Mouse (Mus musculus): ENCODE results near the gene Zfp213. TPM values are rescaled to one million over a fixed set of nuclear protein-coding genes. Genes with fewer than 3 reads are reported as not detected.

Gene Zfp213
- 17.0 and 18.0 TPM in 2 replicates for polyA plus RNA-seq (2015; fragmentation: Nextera tagmentation; extraction: Ambion mirVana)

DNA sequence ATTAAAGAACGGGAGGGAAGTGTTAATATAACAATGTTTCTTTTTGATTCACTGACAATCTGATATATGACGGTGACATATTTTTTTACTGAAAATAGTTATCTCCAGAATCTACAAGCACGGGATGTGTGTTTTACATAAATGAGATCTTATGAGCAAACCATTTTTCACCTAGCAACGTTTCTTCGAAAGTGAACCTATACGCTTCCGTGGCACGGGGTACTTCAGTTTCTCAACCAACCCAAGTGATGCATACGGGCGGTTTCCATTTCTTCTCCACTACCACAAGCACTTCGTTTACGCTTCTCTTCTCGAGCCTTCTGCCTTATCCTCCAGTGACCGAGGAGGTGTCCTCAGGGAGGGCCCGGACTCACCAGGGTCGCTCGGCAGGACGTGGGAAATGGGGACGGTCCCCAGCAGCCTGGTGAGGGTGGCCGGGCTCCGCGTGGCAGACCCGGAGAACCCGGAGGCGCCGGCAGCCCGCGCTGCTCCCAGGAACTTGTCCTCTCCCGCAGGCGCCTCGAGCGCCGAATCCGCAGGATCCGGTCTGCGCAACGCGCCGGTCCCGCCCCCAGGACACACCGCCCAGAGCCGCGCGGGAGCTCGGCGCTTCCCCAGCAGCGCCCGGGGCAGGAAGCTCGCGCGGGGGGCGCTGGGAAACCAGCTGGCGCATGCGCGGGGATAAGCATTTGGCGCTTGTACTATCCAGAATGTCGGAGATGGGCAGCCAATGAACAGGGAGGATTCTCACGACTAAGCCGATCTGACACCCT, at the start of gene Zfp213:
TSS of gene Zfp213 (minus strand) at position 644 of the 773 bp plus-strand sequence.
- H3K36me3 ChIP-seq (ENCODE audit: control insufficient read depth, insufficient read depth, low read length): peaks cover 15% of the 10 kb centered on the region
- peak within 1 kb of the TSS; percentile 90 for H3K4me3 ChIP-seq (ENCODE audit: low read length)
- ATAC-seq: peak; percentile 97
- H3K9ac ChIP-seq (ENCODE audit: low read depth, low read length): peak within 1 kb of the TSS; percentile 95
- H3K4me2 ChIP-seq (ENCODE audit: low read length): peak within 1 kb of the TSS; percentile 92
- peaks cover 14% of the 10 kb centered on the region for H3K4me1 ChIP-seq (ENCODE audit: control insufficient read depth, insufficient read depth, low read depth, low read length)
- peak within 1 kb of the TSS; percentile 96 for H3K27ac ChIP-seq (ENCODE audit: low read depth, low read length)
- no peaks in the 10 kb centered on the region for H3K27me3 ChIP-seq (replicated peaks; ENCODE audit: control insufficient read depth, insufficient read depth, low read length)
- under 1% methylated on average over 59 of the region's 59 CpGs for WGBS
- H3K9me3 ChIP-seq (ENCODE audit: control insufficient read depth, low read length): no peaks in the 10 kb centered on the region

DNA sequence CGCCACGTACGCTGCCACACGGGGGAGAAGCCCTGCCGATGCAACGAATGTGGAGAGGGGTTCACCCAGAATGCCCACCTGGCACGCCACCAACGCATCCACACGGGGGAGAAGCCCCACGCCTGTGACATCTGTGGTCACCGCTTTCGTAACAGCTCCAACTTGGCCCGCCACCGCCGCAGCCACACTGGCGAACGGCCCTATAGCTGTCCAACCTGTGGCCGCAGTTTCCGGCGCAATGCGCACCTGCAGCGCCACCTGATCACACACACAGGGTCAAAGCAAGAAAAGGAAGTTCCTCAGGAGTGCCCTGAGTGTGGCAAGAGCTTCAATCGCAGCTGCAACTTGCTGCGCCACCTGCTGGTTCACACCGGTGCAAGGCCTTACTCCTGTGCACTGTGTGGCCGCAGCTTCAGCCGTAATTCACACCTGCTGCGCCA, 46.3 kb upstream of the Zfp213 start:
- no peaks in the 10 kb centered on the region for H3K36me3 ChIP-seq (ENCODE audit: control insufficient read depth, insufficient read depth, low read length)
- no peak overlapping the region for H3K27ac ChIP-seq (ENCODE audit: low read depth, low read length)
- H3K9ac ChIP-seq (ENCODE audit: low read depth, low read length): no peak overlapping the region
- ATAC-seq: no peak
- no peak overlapping the region for H3K4me3 ChIP-seq (ENCODE audit: low read length)
- H3K4me1 ChIP-seq (ENCODE audit: control insufficient read depth, insufficient read depth, low read depth, low read length): no peaks in the 10 kb centered on the region
- no peaks in the 10 kb centered on the region for H3K9me3 ChIP-seq (ENCODE audit: control insufficient read depth, low read length)
- 86% methylated on average over 28 of the region's 28 CpGs for WGBS
- H3K4me2 ChIP-seq (ENCODE audit: low read length): no peak overlapping the region
- no peaks in the 10 kb centered on the region for H3K27me3 ChIP-seq (replicated peaks; ENCODE audit: control insufficient read depth, insufficient read depth, low read length)

DNA sequence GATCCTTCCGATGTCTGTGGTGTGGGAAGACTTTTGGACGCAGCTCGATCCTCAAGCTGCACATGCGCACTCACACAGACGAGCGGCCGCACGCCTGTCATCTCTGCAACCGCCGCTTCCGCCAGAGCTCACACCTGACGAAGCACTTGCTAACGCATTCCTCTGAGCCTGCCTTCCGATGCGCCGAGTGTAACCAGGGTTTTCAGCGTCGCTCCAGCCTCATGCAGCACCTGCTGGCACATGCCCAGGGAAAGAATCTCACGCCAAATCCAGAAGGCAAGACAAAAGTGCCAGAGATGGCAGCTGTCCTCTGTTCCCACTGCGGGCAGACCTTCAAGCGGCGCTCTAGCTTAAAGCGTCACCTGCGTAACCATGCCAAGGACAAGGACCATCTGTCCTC, 45.6 kb upstream of the Zfp213 start:
- no peaks in the 10 kb centered on the region for H3K4me1 ChIP-seq (ENCODE audit: control insufficient read depth, insufficient read depth, low read depth, low read length)
- H3K27me3 ChIP-seq (replicated peaks; ENCODE audit: control insufficient read depth, insufficient read depth, low read length): no peaks in the 10 kb centered on the region
- no peak overlapping the region for H3K27ac ChIP-seq (ENCODE audit: low read depth, low read length)
- H3K36me3 ChIP-seq (ENCODE audit: control insufficient read depth, insufficient read depth, low read length): no peaks in the 10 kb centered on the region
- no peak overlapping the region for H3K9ac ChIP-seq (ENCODE audit: low read depth, low read length)
- no peak for ATAC-seq
- no peak overlapping the region for H3K4me3 ChIP-seq (ENCODE audit: low read length)
- WGBS: 89% methylated on average over 24 of the region's 24 CpGs
- no peaks in the 10 kb centered on the region for H3K9me3 ChIP-seq (ENCODE audit: control insufficient read depth, low read length)
- no peak overlapping the region for H3K4me2 ChIP-seq (ENCODE audit: low read length)

DNA sequence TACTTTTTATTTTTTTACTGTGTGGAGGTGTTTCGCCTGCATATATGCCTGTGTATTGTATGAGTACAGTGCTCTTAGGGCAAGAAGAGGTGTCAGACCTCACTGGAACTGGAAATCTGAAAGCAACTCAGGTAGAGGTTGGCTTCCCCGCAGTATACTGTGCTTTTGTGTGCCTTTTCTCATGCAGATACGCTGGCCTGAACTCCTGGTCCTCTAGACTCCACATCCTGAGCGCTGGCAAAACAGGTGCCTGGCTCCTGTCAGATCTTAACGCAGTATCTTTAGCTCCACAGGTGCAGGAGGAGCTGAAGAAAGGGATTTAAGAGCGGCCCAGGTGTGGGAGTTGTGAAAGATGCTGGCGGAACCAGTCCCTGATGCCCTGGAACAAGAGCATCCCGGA, 41.2 kb upstream of the Zfp213 start:
- H3K36me3 ChIP-seq (ENCODE audit: control insufficient read depth, insufficient read depth, low read length): no peaks in the 10 kb centered on the region
- no peaks in the 10 kb centered on the region for H3K4me1 ChIP-seq (ENCODE audit: control insufficient read depth, insufficient read depth, low read depth, low read length)
- no peak overlapping the region for H3K27ac ChIP-seq (ENCODE audit: low read depth, low read length)
- H3K4me3 ChIP-seq (ENCODE audit: low read length): no peak overlapping the region
- 78% methylated on average over 8 of the region's 8 CpGs for WGBS
- H3K9me3 ChIP-seq (ENCODE audit: control insufficient read depth, low read length): no peaks in the 10 kb centered on the region
- H3K9ac ChIP-seq (ENCODE audit: low read depth, low read length): no peak overlapping the region
- no peak overlapping the region for H3K4me2 ChIP-seq (ENCODE audit: low read length)
- no peak for ATAC-seq
- H3K27me3 ChIP-seq (replicated peaks; ENCODE audit: control insufficient read depth, insufficient read depth, low read length): no peaks in the 10 kb centered on the region

DNA sequence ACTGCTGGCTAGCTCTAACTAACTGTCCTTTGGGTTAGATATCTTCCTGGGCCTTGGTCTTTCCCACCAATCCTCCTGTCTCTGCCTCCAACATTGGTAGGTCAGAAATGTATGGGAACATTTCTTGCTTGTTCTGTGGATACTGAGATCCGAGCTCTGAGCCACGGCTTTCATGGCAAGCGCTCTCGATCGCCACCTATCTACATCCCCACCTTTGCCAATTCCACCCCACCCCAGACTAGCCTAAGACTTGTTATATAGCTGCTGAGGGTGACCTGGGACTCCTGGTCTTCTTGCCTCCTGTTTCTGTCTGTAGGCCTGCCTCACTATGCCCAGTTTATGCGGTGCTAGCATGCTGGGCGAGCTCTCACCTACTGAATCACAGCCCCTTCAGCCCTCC, 40.4 kb upstream of the Zfp213 start:
- no peak for ATAC-seq
- no peak overlapping the region for H3K27ac ChIP-seq (ENCODE audit: low read depth, low read length)
- no peaks in the 10 kb centered on the region for H3K4me1 ChIP-seq (ENCODE audit: control insufficient read depth, insufficient read depth, low read depth, low read length)
- H3K9me3 ChIP-seq (ENCODE audit: control insufficient read depth, low read length): no peaks in the 10 kb centered on the region
- H3K4me2 ChIP-seq (ENCODE audit: low read length): no peak overlapping the region
- H3K4me3 ChIP-seq (ENCODE audit: low read length): no peak overlapping the region
- H3K36me3 ChIP-seq (ENCODE audit: control insufficient read depth, insufficient read depth, low read length): no peaks in the 10 kb centered on the region
- H3K9ac ChIP-seq (ENCODE audit: low read depth, low read length): no peak overlapping the region
- H3K27me3 ChIP-seq (replicated peaks; ENCODE audit: control insufficient read depth, insufficient read depth, low read length): no peaks in the 10 kb centered on the region
- 86% methylated on average over 7 of the region's 7 CpGs for WGBS

DNA sequence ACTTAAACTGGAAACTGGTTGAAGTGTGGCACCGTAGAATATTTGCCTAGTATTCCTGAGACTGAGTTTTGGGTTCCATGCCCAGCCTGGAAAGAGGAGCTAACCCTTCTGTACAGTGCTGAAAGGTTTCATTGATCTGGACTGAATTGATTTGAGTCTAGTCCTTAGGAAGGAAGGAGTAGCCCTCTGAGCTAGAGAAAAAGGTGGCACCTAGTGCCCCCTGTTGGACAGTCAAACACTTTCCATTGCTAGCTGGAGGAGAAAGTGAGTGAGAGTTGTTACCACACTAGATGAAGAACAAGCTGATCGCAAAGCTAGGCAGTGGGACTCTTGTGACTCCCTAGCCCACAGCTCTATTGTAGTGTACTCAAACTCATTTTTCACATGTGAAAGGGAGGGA, 39.5 kb upstream of the Zfp213 start:
- Histone ChIP-seq H3K4me2 (ENCODE audit: low read length) (no peak overlapping the region), H3K4me1 (ENCODE audit: control insufficient read depth, insufficient read depth, low read depth, low read length) (peaks cover 2% of the 10 kb centered on the region; the same call in 1 of the 2 replicates), H3K36me3 (ENCODE audit: control insufficient read depth, insufficient read depth, low read length) (no peaks in the 10 kb centered on the region), H3K9ac (ENCODE audit: low read depth, low read length) (no peak overlapping the region), H3K27me3 (replicated peaks; ENCODE audit: control insufficient read depth, insufficient read depth, low read length) (no peaks in the 10 kb centered on the region), H3K9me3 (ENCODE audit: control insufficient read depth, low read length) (no peaks in the 10 kb centered on the region), H3K4me3 (ENCODE audit: low read length) (no peak overlapping the region), H3K27ac (ENCODE audit: low read depth, low read length) (no peak overlapping the region)
- 66% methylated on average over 2 of the region's 2 CpGs for WGBS
- ATAC-seq: no peak

DNA sequence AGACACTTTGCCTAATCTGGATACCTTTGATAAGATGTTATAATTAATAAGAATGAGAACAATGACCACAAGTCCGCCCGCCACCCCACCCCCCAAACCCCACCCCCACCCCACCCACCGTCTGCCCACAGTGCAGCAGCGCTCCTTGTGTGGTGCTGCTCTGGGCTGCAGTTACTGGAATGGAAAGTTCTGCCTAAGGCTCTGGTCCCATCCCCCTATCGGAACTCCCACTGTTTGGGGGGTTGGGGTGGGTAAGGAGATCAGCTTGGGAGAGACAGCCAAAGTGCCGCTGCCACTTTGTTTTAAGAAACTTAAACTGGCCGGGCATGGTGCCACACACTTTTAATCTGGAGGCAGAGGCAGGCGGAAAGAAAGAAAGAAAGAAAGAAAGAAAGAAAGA, 39.0 kb upstream of the Zfp213 start:
- no peaks in the 10 kb centered on the region for H3K9me3 ChIP-seq (ENCODE audit: control insufficient read depth, low read length)
- no peak overlapping the region for H3K4me2 ChIP-seq (ENCODE audit: low read length)
- no peaks in the 10 kb centered on the region for H3K27me3 ChIP-seq (replicated peaks; ENCODE audit: control insufficient read depth, insufficient read depth, low read length)
- H3K4me1 ChIP-seq (ENCODE audit: control insufficient read depth, insufficient read depth, low read depth, low read length): peaks cover 3% of the 10 kb centered on the region; the same call in 1 of the 2 replicates
- no peak overlapping the region for H3K27ac ChIP-seq (ENCODE audit: low read depth, low read length)
- WGBS: 21% methylated on average over 8 of the region's 8 CpGs
- H3K9ac ChIP-seq (ENCODE audit: low read depth, low read length): no peak overlapping the region
- H3K4me3 ChIP-seq (ENCODE audit: low read length): no peak overlapping the region
- H3K36me3 ChIP-seq (ENCODE audit: control insufficient read depth, insufficient read depth, low read length): no peaks in the 10 kb centered on the region
- no peak for ATAC-seq

DNA sequence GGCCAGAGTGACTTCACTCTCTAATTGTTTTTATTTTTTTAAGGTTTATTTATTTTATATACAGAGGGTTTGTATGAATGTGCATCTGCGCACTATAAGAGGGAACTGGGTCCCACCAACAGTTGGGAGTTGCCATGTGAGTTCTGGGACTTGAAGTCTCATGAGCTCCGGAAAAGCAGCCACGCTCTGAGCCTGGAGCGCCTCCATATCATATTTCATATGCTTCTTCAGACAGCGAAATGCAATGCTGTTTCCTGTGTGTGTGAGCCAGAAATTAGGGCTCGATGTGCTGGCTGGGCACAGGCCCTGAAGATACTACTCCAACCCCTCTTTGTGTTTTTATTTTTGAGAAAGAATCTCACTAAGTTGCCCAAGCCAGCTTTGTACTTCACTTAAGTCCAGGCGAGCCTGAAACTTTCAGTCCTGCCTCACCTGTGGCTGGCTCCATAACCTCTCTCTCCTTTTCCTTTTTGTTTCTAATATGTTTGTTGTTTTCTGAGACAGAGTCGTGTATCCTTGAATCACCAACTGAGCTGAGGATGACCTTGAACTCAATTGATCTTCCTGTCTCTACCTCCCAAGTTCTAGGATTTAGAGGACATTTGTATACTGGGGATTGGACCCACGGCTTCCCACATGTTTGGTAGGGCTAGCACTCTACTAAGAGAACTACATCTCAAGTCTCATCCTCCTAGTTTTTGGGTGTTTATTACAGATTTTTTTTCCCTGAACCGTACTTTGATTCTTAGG, 38.0 kb upstream of the Zfp213 start:
- ATAC-seq: no peak
- H3K9me3 ChIP-seq (ENCODE audit: control insufficient read depth, low read length): no peaks in the 10 kb centered on the region
- 56% methylated on average over 10 of the region's 10 CpGs for WGBS
- H3K27me3 ChIP-seq (replicated peaks; ENCODE audit: control insufficient read depth, insufficient read depth, low read length): no peaks in the 10 kb centered on the region
- peaks cover 3% of the 10 kb centered on the region; the same call in 1 of the 2 replicates for H3K4me1 ChIP-seq (ENCODE audit: control insufficient read depth, insufficient read depth, low read depth, low read length)
- H3K36me3 ChIP-seq (ENCODE audit: control insufficient read depth, insufficient read depth, low read length): no peaks in the 10 kb centered on the region
- H3K27ac ChIP-seq (ENCODE audit: low read depth, low read length): no peak overlapping the region
- no peak overlapping the region for H3K9ac ChIP-seq (ENCODE audit: low read depth, low read length)
- no peak overlapping the region for H3K4me3 ChIP-seq (ENCODE audit: low read length)
- no peak overlapping the region for H3K4me2 ChIP-seq (ENCODE audit: low read length)

Measured in hindbrain, embryonic 16.5 days (tissue).